Mouse (Mus musculus) adrenal gland, postnatal 0 days (tissue): Measurements from ENCODE around the gene Nat9. TPM values are rescaled to one million over a fixed set of nuclear protein-coding genes. Genes with fewer than 3 reads are reported as not detected.

Experiments
- polyA plus RNA-seq: library from polyadenylated mRNA; unstranded; fragments of >200 nt; fragmentation: Nextera tagmentation; extraction: Ambion mirVana; gene quantifications from 2 replicates; pipeline ENCODE4 v1.2.1, GENCODE M21; 2015

Nat9 gene
- polyA plus RNA-seq, result 20.1 and 32.7 TPM in 2 replicates

DNA sequence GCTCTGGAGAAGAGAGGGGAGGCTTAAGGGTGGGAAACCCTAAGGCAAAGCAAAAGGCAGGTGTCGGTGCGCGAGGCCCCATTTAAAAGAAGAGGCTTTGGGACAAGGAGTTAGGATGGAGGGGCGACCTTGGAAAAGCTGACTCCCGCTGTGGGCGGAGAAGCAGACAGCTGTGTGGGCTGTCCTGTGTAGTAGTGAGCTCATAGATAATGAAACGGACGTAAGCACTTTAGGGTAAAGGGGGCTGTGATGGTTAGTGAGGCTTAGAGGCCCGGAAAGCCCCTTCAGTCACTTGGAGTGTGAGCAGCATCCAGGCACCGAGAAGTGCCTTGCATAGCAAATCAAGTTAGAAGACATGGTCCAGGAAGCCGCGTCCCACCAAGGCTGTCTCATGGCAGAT, at the start of gene Nat9:
Gene Nat9, minus strand, starts transcription at position 167 of the 400 bp plus-strand sequence.

DNA sequence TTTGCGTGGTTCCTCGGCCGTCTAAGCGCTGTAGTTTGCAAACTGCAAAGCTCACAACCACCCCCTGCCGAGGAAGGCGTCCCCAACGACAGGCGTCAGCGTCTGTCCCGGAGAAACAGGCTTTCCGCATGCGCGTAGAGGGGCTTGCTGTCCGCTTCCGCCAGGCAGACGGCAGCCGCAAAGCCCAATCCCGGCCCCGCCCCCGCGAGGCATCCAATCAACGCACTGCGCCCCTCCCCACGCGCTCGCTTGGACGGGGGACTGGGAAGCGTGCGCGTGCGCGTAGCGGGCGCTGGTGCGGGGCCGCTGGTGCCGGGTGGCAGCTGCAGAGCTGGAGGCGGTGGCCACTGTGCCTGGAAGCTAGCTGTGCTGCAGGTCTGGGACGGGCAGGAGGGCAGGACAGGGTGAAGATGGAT, 427 bp downstream of the Nat9 start, which contains the start of gene Tmem104:
Gene Tmem104, plus strand, starts transcription at position 264 of the 416 bp plus-strand sequence.

DNA sequence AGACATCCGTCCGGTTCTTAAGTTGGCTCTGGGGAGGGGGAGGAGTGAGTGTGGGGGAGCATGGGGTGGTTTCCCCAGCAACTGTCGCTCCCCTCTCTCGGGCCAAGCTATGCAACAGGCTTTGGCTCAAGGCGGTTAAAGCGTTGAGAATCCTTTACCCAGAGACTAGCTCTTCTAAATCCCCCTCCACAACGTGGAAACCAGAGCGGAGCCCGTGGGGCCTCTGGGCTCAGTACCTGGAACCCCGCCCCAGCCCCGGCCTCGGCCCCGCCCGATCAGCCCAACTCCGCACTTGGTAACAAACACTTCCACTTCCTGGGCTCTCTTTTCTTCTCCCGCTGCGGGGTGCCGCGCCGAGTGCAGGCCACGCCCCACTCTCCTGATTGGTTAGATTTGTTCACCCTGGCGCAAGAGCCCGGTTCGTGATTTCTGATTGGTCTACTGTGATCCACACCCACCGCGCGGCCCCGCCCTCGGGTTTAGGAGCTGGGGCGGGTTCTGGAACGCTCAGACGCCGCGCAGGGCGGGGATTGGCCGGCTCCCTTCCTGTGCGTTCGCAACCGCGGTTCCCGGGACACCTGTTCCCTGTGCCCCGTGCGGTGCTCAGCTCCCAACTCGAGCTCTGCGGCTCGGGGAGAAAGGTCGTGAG, 24.7 kb downstream of the Nat9 start, which contains the start of gene Slc9a3r1:
Gene Slc9a3r1, plus strand, starts transcription at position 510 of the 649 bp plus-strand sequence.

DNA sequence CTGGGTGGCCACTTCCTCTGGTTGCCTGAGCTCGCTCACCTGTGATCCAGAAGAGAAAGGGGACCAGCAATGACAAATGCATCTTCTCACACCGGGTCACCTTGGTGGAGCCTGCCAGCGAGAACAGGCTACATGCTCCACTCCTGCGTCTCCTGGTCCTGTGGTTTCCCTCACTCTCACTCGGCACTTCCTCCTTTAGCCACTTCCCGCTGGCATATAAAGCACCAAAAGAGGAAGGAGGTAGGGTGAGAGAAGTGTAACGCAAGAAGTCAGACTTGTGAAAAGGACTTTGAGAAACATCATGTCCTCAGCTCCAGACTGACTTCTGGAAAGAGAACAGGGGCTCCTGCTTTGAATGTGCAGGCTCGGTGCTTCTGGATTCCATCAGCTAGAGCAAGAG, 53.9 kb downstream of the Nat9 start, which contains the start of gene Cd300lf:
Gene Cd300lf, minus strand, starts transcription at position 193 of the 400 bp plus-strand sequence.

Other genes starting within 250 kb of the Nat9 start
- gene Cd300c, start 218.7 kb downstream of the Nat9 start, polyA plus RNA-seq, result not detected in 2 replicates
- gene Cd300ld, start 197.9 kb downstream of the Nat9 start, polyA plus RNA-seq, result 0.95 and 1.3 TPM in 2 replicates
- gene Cd300c2, start 186.0 kb downstream of the Nat9 start, polyA plus RNA-seq, result 8.8 and 8.9 TPM in 2 replicates
- 0.93 TPM in 1 of 2 replicates, not detected in the other for gene Cd300ld2, start 171.7 kb downstream of the Nat9 start, polyA plus RNA-seq
- 0.21 TPM in 1 of 2 replicates, not detected in the other for gene Cd300ld4, start 160.8 kb downstream of the Nat9 start, polyA plus RNA-seq
- 0.46 TPM in 1 of 2 replicates, not detected in the other for gene Cd300ld5, start 150.1 kb downstream of the Nat9 start, polyA plus RNA-seq
- not detected in 2 replicates for gene Cd300ld3, start 139.4 kb downstream of the Nat9 start, polyA plus RNA-seq
- gene Cd300e, start 125.7 kb downstream of the Nat9 start, polyA plus RNA-seq, result 0.22 TPM in 1 of 2 replicates, not detected in the other
- 0.80 and 1.4 TPM in 2 replicates for gene Rab37, start 96.4 kb downstream of the Nat9 start, polyA plus RNA-seq
- gene Cd300lf, start 53.9 kb downstream of the Nat9 start, polyA plus RNA-seq, result 2.1 and 3.0 TPM in 2 replicates
- 38.7 and 39.4 TPM in 2 replicates for gene Slc9a3r1, start 24.5 kb downstream of the Nat9 start, polyA plus RNA-seq
- 10.0 and 10.9 TPM in 2 replicates for gene Tmem104, start 372 bp downstream of the Nat9 start, polyA plus RNA-seq
- 0.28 and 0.81 TPM in 2 replicates for gene Grin2c, start 79.4 kb upstream of the Nat9 start, polyA plus RNA-seq
- gene Fdxr, start 89.2 kb upstream of the Nat9 start, polyA plus RNA-seq, result 197 and 648 TPM in 2 replicates
- 2.4 and 5.1 TPM in 2 replicates for gene Fads6, start 109.8 kb upstream of the Nat9 start, polyA plus RNA-seq
- not detected in 2 replicates for gene Otop2, start 119.3 kb upstream of the Nat9 start, polyA plus RNA-seq
- 0.25 and 0.33 TPM in 2 replicates for gene Ush1g, start 134.2 kb upstream of the Nat9 start, polyA plus RNA-seq
- gene Otop3, start 146.9 kb upstream of the Nat9 start, polyA plus RNA-seq, result 0.06 and 0.72 TPM in 2 replicates
- 20.9 and 34.4 TPM in 2 replicates for gene Hid1, start 179.9 kb upstream of the Nat9 start, polyA plus RNA-seq
- gene Cdr2l, start 194.1 kb upstream of the Nat9 start, polyA plus RNA-seq, result 14.3 and 16.0 TPM in 2 replicates
- 196 and 213 TPM in 2 replicates for gene Mrpl58, start 215.9 kb upstream of the Nat9 start, polyA plus RNA-seq
- gene Atp5h, start 232.1 kb upstream of the Nat9 start, polyA plus RNA-seq, result 1,031 and 1,050 TPM in 2 replicates
- 24.6 and 37.0 TPM in 2 replicates for gene Kctd2, start 232.3 kb upstream of the Nat9 start, polyA plus RNA-seq